Mouse (Mus musculus): Measurements from ENCODE around the gene Fyn. TPM values are rescaled to one million over a fixed set of nuclear protein-coding genes. Genes with fewer than 3 reads are reported as not detected.
A peak's percentile ranks its signal among the peaks of the same experiment; 100 is the strongest.

The Fyn gene
- total RNA-seq (2014; fragmentation: Nextera tagmentation) (91.4 and 101 TPM in 2 replicates), total RNA-seq (2017) (125 and 127 TPM in 2 replicates), polyA plus RNA-seq (2012) (88.6 and 89.7 TPM in 2 replicates)

DNA sequence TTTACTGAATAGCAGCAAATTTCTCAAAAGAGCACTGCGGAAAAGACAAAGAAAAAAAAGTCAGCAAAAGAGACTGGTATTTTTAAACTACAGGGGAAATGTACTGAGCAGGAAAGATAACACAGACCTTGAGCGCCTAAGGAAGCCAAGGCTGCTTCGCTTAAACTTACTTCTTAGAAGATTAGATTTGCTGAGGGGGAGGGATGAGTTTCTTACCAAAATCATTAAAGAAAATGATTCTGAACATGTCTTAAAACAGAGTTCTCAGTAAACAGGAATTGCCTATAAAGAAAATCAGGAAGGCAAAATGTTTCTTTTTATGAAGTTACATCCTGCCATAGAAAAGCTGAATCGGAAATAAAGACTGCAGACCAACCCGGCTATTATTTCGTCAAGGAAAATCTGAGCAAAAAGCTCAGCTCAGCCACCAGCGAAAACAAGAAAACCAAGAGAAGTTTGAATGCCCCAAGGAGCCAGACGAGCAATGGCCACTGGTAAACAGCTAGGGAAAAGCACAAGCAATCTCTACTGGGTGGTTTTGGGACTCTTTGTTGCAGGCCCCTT is at the start of gene Fyn:
Gene Fyn, plus strand, starts transcription at position 284 of the 564 bp plus-strand sequence.
- peaks cover 20% of the 10 kb centered on the region for H3K36me3 ChIP-seq (replicated peaks)
- no peaks in the 10 kb centered on the region for H3K27me3 ChIP-seq (ENCODE audit: insufficient read depth, low read length)
- no peaks in the 10 kb centered on the region for H3K9me3 ChIP-seq (replicated peaks)
- TF ChIP-seq GATA2 (IDR thresholded peaks at IDR 0.05; ENCODE audit: borderline replicate concordance, low read depth, low read length), result no peak
- no peak for TF ChIP-seq TAL1 (conservative IDR thresholded peaks at IDR 0.05; ENCODE audit: low read depth, low read length)
- no peak for TF ChIP-seq POLR2AphosphoS5 (IDR thresholded peaks at IDR 0.05; ENCODE audit: insufficient replicate concordance, low read depth, low read length)
- no peak for TF ChIP-seq CTCF (IDR thresholded peaks at IDR 0.05; ENCODE audit: low read depth, low read length)
- no peak for TF ChIP-seq GATA1 (IDR thresholded peaks at IDR 0.05; ENCODE audit: borderline replicate concordance, low read length)
- H3K4me1 ChIP-seq (ENCODE audit: insufficient read depth, low read depth, low read length), result peaks cover 44% of the 10 kb centered on the region
- H3K4me3 ChIP-seq (ENCODE audit: low read depth, low read length), result peak within 1 kb of the TSS; percentile 93
- DNase-seq (ENCODE audit: low spot score) (no peak), ATAC-seq (ENCODE audit: extremely low read depth, insufficient number of reproducible peaks, low FRiP score, poor library complexity, severe bottlenecking) (no peak)

DNA sequence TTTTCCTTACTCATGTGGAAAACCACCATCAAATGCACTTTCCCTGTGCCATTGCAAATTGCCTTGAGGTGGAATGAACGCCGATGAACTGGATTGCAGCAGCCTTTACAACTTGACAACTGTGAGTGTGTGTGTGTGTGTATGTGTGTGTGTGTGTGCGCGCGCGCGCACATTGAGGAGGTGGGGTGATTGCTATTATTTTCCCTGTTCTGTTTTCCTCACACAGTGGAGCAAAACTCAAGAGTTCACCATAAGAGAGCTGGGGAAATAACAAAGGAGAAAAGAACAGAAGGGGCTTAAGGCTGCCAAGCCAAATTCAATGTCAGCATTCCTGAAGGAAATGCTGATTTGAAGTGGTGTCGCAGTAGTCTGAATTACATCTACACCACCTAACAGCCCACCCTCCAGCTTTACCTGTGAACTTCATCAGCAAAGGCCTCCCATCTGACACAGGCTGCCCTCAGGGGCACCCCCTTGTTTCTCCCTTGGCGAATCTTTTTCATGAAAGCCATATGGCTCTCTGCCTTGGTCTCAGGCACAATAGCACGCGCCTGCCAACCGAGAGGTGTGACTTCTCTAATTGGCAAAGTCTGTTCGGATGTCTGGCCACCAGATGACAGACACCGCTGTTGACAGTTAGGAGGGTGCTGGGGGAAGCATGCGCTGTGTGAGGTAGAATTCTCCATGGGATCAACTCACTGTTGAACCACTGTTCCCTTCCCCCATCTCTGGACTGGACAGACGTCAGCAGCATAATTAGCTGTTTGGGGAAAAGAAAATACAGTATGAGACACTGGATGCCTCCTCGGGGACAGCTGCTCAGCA is 47.6 kb upstream of the Fyn start:
- H3K36me3 ChIP-seq (replicated peaks), result no peaks in the 10 kb centered on the region
- ATAC-seq (ENCODE audit: extremely low read depth, insufficient number of reproducible peaks, low FRiP score, poor library complexity, severe bottlenecking), result no peak
- peaks cover 41% of the 10 kb centered on the region for H3K4me1 ChIP-seq (ENCODE audit: insufficient read depth, low read depth, low read length)
- peaks cover 6% of the 10 kb centered on the region; the same call in 1 of the 2 replicates for H3K27me3 ChIP-seq (ENCODE audit: insufficient read depth, low read length)
- DNase-seq (ENCODE audit: low spot score), result no peak
- TF ChIP-seq CTCF (IDR thresholded peaks at IDR 0.05; ENCODE audit: low read depth, low read length), result no peak
- H3K9me3 ChIP-seq (replicated peaks), result no peaks in the 10 kb centered on the region
- no peak overlapping the region for H3K4me3 ChIP-seq (ENCODE audit: low read depth, low read length)

DNA sequence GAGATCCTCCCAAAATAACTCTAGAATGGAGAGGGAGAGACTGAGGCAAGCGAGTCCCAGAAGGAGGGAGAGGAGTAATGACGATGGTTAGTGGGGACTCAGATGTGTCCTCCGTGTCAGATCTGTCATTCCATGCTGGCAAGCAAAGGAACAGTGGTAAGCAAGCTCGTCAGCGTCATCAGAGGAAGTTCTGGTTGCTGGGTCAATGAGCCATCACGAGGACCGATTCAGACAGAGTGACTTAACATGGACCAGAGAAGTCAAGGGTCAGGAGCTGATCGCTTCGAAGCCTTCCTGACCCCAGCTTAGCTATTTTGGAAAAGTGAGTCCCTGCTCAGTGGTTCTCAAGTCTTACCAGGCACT is 47.1 kb upstream of the Fyn start:
- no peak for DNase-seq (ENCODE audit: low spot score)
- ATAC-seq (ENCODE audit: extremely low read depth, insufficient number of reproducible peaks, low FRiP score, poor library complexity, severe bottlenecking), result no peak
- H3K9me3 ChIP-seq (replicated peaks), result no peaks in the 10 kb centered on the region

DNA sequence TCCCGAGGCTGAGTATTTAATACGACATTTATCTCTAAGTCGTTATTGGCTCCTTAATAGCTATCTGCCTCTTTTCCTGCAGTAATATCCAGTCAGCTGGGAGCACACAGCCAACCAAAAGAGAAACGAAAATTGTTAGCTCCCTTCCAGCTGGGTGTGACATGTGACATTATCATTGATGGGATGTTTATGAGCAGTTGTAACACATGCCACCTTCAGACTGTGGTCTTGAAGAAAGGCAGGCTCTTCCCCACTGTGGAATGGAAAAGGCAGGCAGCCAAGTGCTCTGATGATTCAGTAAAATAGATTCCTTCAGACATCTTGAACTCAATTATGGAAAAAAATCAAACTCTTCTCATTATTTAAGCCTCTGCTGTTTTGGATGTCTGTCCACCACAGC is 46.5 kb upstream of the Fyn start:
- peaks cover 50% of the 10 kb centered on the region for H3K4me1 ChIP-seq (ENCODE audit: insufficient read depth, low read depth, low read length)
- no peaks in the 10 kb centered on the region for H3K36me3 ChIP-seq (replicated peaks)
- DNase-seq (ENCODE audit: low spot score) (no peak), ATAC-seq (ENCODE audit: extremely low read depth, insufficient number of reproducible peaks, low FRiP score, poor library complexity, severe bottlenecking) (no peak)
- no peak for TF ChIP-seq CTCF (IDR thresholded peaks at IDR 0.05; ENCODE audit: low read depth, low read length)
- no peak for TF ChIP-seq GATA2 (IDR thresholded peaks at IDR 0.05; ENCODE audit: borderline replicate concordance, low read depth, low read length)
- no peak for TF ChIP-seq POLR2AphosphoS5 (IDR thresholded peaks at IDR 0.05; ENCODE audit: insufficient replicate concordance, low read depth, low read length)
- H3K27me3 ChIP-seq (ENCODE audit: insufficient read depth, low read length), result peaks cover 6% of the 10 kb centered on the region; the same call in 1 of the 2 replicates
- no peak overlapping the region for H3K4me3 ChIP-seq (ENCODE audit: low read depth, low read length)
- no peaks in the 10 kb centered on the region for H3K9me3 ChIP-seq (replicated peaks)

More for the DNA sequence above, 47.1 kb upstream of the Fyn start:
- no peak for TF ChIP-seq TAL1 (conservative IDR thresholded peaks at IDR 0.05; ENCODE audit: low read depth, low read length)
- TF ChIP-seq POLR2AphosphoS5 (IDR thresholded peaks at IDR 0.05; ENCODE audit: insufficient replicate concordance, low read depth, low read length), result no peak
- TF ChIP-seq GATA2 (IDR thresholded peaks at IDR 0.05; ENCODE audit: borderline replicate concordance, low read depth, low read length), result no peak
- no peak for TF ChIP-seq CTCF (IDR thresholded peaks at IDR 0.05; ENCODE audit: low read depth, low read length)
- peaks cover 45% of the 10 kb centered on the region for H3K4me1 ChIP-seq (ENCODE audit: insufficient read depth, low read depth, low read length)
- H3K36me3 ChIP-seq (replicated peaks), result no peaks in the 10 kb centered on the region
- peaks cover 6% of the 10 kb centered on the region; the same call in 1 of the 2 replicates for H3K27me3 ChIP-seq (ENCODE audit: insufficient read depth, low read length)
- H3K4me3 ChIP-seq (ENCODE audit: low read depth, low read length), result no peak overlapping the region

DNA sequence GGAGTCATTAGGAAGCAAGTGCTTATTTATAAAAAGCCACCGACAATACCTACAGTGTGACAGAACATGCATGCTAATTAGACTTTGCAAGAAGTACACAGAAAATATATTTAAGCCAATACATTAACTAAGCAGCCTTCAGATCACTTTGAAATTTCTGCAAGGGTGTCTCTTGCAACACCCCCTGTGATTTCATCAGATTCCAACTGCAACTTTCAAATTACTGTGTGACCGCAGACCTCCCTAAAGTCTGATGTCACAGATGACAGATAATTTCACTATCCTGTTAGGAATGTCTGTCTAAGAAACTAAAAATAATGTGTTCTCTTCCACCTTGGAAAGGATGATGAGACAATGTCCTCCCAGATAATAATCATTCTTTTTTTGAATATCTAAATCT is 44.4 kb upstream of the Fyn start:
- Histone ChIP-seq H3K36me3 (replicated peaks) (no peaks in the 10 kb centered on the region), H3K27me3 (ENCODE audit: insufficient read depth, low read length) (no peaks in the 10 kb centered on the region), H3K4me3 (ENCODE audit: low read depth, low read length) (peak overlapping the region; percentile 11; the same call in 1 of the 2 replicates), H3K9me3 (replicated peaks) (no peaks in the 10 kb centered on the region), H3K4me1 (ENCODE audit: insufficient read depth, low read depth, low read length) (peaks cover 64% of the 10 kb centered on the region)
- ATAC-seq (ENCODE audit: extremely low read depth, insufficient number of reproducible peaks, low FRiP score, poor library complexity, severe bottlenecking) (no peak), DNase-seq (ENCODE audit: low spot score) (no peak)
- TF ChIP-seq TAL1 (conservative IDR thresholded peaks at IDR 0.05; ENCODE audit: low read depth, low read length), result no peak
- no peak for TF ChIP-seq GATA2 (IDR thresholded peaks at IDR 0.05; ENCODE audit: borderline replicate concordance, low read depth, low read length)
- no peak for TF ChIP-seq GATA1 (IDR thresholded peaks at IDR 0.05; ENCODE audit: borderline replicate concordance, low read length)
- TF ChIP-seq CTCF (IDR thresholded peaks at IDR 0.05; ENCODE audit: low read depth, low read length), result no peak
- TF ChIP-seq POLR2AphosphoS5 (IDR thresholded peaks at IDR 0.05; ENCODE audit: insufficient replicate concordance, low read depth, low read length), result no peak

DNA sequence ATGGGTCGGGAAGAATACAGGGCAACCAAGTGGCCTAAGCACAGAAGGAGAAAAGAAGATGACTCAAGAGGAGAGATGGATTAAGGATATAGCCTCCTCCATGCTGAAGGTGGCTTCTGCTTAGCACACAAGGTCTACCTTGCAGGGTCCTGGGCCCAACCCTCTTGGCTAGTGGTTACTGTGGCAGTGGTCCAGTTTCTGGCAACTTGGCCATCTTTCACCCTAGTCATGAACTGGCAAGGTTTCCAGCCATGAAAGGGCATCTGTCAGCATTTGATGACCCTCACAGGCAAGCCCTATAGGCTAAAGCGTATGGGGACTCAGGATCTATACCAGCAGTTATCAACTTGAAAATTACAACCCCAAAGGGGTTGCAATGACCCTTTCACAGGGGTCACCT is 40.0 kb upstream of the Fyn start:
- ATAC-seq (ENCODE audit: extremely low read depth, insufficient number of reproducible peaks, low FRiP score, poor library complexity, severe bottlenecking), result no peak
- no peak for DNase-seq (ENCODE audit: low spot score)
- Histone ChIP-seq H3K27me3 (ENCODE audit: insufficient read depth, low read length) (no peaks in the 10 kb centered on the region), H3K4me3 (ENCODE audit: low read depth, low read length) (no peak overlapping the region), H3K4me1 (ENCODE audit: insufficient read depth, low read depth, low read length) (peaks cover 42% of the 10 kb centered on the region), H3K9me3 (replicated peaks) (peaks cover 5% of the 10 kb centered on the region), H3K36me3 (replicated peaks) (no peaks in the 10 kb centered on the region)
- TF ChIP-seq CTCF (IDR thresholded peaks at IDR 0.05; ENCODE audit: low read depth, low read length), result no peak
- TF ChIP-seq GATA1 (IDR thresholded peaks at IDR 0.05; ENCODE audit: borderline replicate concordance, low read length), result no peak
- TF ChIP-seq POLR2AphosphoS5 (IDR thresholded peaks at IDR 0.05; ENCODE audit: insufficient replicate concordance, low read depth, low read length), result no peak
- TF ChIP-seq TAL1 (conservative IDR thresholded peaks at IDR 0.05; ENCODE audit: low read depth, low read length), result no peak
- no peak for TF ChIP-seq GATA2 (IDR thresholded peaks at IDR 0.05; ENCODE audit: borderline replicate concordance, low read depth, low read length)
